Mouse (Mus musculus) layer of hippocampus, postnatal 10 days (tissue): ENCODE data around the gene Spata31d1b. TPM values are rescaled to one million over a fixed set of nuclear protein-coding genes. Genes with fewer than 3 reads are reported as not detected.

ENCODE experiments used
- DNase-seq, 2 experiments: peaks; one replicate each; pipeline ENCODE4 v3.0.0; 2021; ENCODE audit warnings: low spot score in 2 of 2
- total RNA-seq, 2 experiments: library from RNA; stranded (reverse); gene quantifications; 2 replicates each; pipeline ENCODE4 v1.2.3; 2021

Spata31d1b gene
- total RNA-seq, 2 experiments from 2014 or later: 0.11 TPM; not detected in 1

DNA sequence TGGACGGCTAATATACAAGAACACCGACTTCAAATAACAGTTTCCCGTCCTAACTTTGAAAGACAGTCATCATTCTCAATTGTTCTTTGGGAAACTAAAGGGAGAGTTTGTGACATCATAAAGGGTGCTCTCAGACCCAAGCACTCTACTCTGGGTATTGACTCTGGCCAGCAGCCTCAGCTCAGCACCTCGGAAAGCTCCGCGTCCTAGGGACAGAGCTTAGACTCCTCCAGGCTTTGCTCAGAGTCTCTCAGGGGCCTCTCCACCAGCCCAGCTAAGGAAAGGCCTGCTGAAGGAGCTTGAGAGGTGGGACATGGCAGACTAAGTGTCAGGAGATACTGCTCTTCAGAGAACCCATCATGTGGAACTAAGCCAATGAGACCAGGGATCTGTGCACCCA is 34.1 kb downstream of the Spata31d1b start:
- DNase-seq: no peak

DNA sequence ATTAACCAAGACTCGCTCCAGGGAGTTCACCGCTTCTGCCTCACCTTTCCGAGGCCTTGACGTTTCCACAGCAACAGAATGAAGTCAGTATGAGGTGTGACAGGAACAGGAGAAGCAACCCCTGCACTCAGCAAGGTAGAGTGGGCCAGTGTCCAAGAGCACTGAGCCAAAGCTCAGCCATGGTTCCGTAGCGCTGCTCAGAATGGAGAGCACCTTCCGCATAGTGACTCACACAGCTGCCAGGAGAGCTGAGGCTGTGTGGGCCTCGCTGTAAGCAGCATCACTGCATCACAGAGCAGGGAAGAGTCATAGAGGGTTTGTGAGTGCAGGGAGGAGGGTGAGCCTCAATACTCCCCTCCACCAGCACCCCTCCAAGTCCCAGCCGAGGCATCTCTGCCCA is 34.6 kb downstream of the Spata31d1b start, which contains the start of gene 1700014D04Rik:
Gene 1700014D04Rik, minus strand, starts transcription at position 42 of the 400 bp plus-strand sequence.
- no peak for DNase-seq

DNA sequence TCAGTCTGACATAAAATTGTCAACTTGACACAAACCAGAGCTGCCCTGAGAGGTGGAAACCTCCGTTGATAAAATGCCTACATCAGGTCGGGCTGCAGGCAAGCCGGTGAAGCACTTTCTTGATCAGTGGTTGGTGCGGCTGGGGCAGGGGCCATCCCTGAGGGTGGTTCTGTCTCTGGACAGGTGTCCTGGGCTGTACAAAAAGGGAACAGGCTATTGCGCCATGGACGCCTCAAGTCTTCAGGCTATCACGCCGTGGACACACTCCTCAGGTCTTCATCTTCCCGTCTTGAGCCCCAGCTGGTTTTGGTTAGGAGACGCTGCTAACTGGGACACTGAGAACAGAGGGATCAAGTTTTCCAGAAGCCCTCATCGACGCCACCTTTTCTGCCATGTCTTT is 38.2 kb downstream of the Spata31d1b start:
- no peak for DNase-seq

- DNase-seq: no peak
Measured at GRCm38 (mm10) chr13:59756906-59757305, 44.8 kb downstream of the Spata31d1b start.

DNA sequence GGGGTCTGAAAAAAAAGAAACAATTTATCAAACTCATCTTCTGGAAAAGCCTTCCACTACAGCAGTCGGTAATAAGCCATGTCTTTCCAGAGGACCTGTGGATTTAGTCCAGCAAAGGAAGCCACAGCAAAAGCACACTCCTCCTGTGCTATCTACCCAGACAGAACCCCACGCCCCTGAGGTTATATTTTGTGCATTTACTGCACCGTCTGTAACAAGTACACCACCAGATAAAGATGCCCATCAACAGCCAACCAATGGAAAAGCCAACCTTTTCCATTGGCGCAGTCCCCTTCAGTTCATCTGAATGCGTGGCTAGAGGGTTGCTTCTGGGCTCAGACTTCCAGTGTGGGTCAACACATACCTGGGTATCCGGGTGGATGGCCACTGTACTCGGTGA is 50.7 kb downstream of the Spata31d1b start:
- DNase-seq: no peak

GRCm38 (mm10) chr13:59766786-59767515 is 54.9 kb downstream of the Spata31d1b start:
- no peak for DNase-seq

GRCm38 (mm10) chr13:59768531-59768930 is 56.4 kb downstream of the Spata31d1b start:
- DNase-seq: no peak

Other genes starting within 250 kb of the Spata31d1b start
- 100 to 1,000 TPM; 343 to 364 TPM for gene Agtpbp1, start 127.1 kb upstream of the Spata31d1b start, total RNA-seq
- gene Naa35, start 127.0 kb upstream of the Spata31d1b start, total RNA-seq: 100 to 1,000 TPM; 108 to 112 TPM
- gene Golm1, start 36.5 kb upstream of the Spata31d1b start, total RNA-seq: 10 to 100 TPM; 45.1 to 46.8 TPM
- gene 4921517D22Rik, start 18.2 kb upstream of the Spata31d1b start, total RNA-seq: not detected
- gene Spata31d1a, start 2.0 kb upstream of the Spata31d1b start, total RNA-seq: under 1 TPM; 0.11 to 0.21 TPM
- not detected for gene Spata31d1d, start 19.5 kb downstream of the Spata31d1b start, total RNA-seq
- 1 to 10 TPM in 1 of 2 experiments, under 1 TPM in 1; 0.56 to 1.2 TPM for gene 1700014D04Rik, start 34.5 kb downstream of the Spata31d1b start, total RNA-seq
- gene Isca1, start 57.5 kb downstream of the Spata31d1b start, total RNA-seq: 100 to 1,000 TPM; 101 to 102 TPM
- gene Gm49354, start 70.0 kb downstream of the Spata31d1b start, total RNA-seq: not detected
- gene Tut7, start 110.9 kb downstream of the Spata31d1b start, total RNA-seq: 10 to 100 TPM; 68.9 to 71.1 TPM